Mouse (Mus musculus) liver, postnatal 0 days (tissue): ENCODE data around the gene Lamp1.

ENCODE experiments used
- CTCF ChIP-seq: sonication (generic); IDR thresholded peaks from 2 replicates; pipeline ENCODE4 v1.5.1; 2016; ENCODE audit warnings: antibody characterized with exemption, low read depth
- EP300 ChIP-seq: IDR thresholded peaks from 2 replicates; pipeline ENCODE4 v1.6.1; 2016; ENCODE audit warnings: antibody characterized with exemption, low read depth, mild to moderate bottlenecking

GRCm38 (mm10) chr8:13174811-13175210 lies 15.8 kb downstream of the Lamp1 start:
- TF ChIP-seq CTCF (no peak), EP300 (no peak)
